Mouse (Mus musculus) embryo, embryonic 11 days (tissue): ENCODE measurements at regions not wholly inside any gene's neighbourhood (a gene's known extent, or its start where the extent isn't known, plus 50 kb on each side); places are given as distances from the start of the nearest gene placed in this dataset.
A peak's percentile ranks its signal among the peaks of the same experiment; 100 is the strongest.

ENCODE experiments used
- DNase-seq: peaks from one replicate; pipeline ENCODE4 v3.0.0-alpha.2; 2015

GRCm38 (mm10) chr14:76819690-76820089, 216.9 kb upstream of the Ccdc122 start:
- DNase-seq, result no peak

GRCm38 (mm10) chr14:76818256-76819010, 218.1 kb upstream of the Ccdc122 start:
- DNase-seq, result no peak

- DNase-seq, result no peak
These were observed 219.3 kb upstream of the Ccdc122 start for GRCm38 (mm10) chr14:76817189-76817772.

- DNase-seq, result no peak
These were observed 219.9 kb upstream of the Ccdc122 start for GRCm38 (mm10) chr14:76816666-76817065.

GRCm38 (mm10) chr14:76812155-76812875, 224.3 kb upstream of the Ccdc122 start:
- DNase-seq, result no peak

DNA sequence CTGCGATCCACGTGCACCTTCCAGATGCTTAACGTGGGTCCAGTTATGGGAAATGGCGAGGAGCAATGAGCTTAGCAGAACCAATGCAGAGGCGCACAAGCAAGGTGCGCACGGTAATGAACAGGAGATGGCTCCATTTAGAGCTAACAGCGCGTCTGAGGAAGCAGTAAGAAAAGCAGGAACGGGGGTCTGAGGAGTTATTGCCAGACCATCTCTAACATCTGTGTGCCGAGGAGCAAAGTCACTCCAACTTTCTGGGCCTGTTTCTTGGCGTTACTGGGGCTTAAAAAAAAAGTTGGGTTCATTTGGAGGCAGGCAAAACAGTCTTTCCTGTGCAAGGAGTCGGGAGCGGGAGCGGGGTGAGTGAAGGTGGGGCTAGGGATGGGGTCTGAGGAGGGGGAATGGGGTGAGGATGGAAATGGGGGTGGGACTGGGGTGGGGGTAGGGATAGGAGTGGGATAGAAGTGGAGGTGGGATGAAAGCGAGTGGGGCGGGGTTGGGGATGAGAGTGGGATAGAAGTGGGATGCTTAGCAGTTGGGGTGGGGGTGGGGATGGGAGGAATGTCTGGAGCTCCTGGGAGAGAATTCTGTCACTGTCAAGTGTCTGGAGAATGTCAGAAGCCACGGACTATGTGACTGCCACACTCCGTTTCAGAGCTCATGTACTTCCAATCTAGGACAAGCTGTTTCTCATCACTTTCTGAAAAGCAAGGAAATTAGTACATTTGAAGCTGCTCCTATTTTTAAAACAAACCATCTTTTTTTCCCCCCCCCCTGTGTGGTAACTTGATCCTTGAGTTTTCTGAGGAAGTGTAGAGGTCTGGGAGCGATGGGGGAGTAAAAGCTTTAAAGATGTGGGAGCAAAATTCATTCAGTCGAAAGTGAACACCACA, 225.6 kb upstream of the Ccdc122 start:
- peak; percentile 63 for DNase-seq

- DNase-seq, result no peak
These were observed 226.5 kb upstream of the Ccdc122 start for GRCm38 (mm10) chr14:76810041-76810440.

DNA sequence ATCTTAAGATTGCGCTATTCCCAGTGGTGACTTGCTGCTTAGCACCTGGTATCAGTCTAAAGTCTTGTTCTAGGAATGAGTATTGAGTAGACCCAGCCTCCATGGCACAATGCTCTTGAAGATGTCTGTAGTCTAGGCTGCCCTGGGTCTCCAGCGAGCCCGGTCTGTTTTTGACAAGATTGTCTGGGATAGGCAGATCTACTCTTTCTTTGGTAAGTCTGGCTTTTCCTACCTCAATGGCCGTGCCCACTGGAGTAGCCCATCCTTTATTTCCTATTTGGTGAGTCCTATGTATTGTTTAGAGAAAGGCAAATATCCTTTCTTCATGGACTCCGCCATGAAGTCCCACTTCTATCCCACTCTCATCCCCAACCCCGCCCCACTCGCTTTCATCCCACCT, 227.2 kb upstream of the Ccdc122 start:
- no peak for DNase-seq

- DNase-seq, result no peak
These were observed 231.3 kb upstream of the Ccdc122 start for GRCm38 (mm10) chr14:76805151-76805785.

DNA sequence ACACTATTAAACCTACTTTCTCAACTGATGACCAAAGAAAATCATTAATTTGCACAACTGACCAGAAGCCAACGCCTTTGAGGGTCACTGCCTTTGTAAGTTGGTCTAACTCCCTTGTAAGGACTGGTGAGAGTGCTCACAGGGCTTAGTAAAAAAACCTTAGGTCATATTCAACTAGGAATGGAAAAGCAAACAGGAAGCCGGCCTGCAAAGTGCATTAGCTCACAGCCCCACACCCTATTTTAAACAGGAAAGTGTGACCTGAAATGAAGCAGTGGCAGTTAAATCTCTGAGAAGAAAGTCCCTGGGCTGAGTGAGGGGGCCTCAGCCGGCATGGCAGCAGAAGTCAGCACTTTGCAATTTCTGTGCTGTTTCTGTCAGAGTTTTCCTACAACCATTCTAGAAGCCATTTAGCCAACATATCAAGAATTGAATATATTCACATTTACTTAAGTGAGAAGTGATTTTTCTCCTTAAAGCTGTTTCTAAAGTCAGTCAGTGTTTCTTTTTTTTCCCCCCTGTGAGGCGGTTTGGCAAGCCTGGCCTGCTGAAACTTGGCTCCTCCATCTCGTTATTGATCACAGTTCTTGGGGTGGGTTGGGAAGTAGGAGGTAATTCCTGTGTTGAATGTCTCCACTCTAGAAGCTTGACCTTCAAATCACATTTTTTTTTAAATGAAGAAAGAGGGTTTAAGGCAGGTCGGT, 232.0 kb upstream of the Ccdc122 start:
- DNase-seq, result no peak

DNA sequence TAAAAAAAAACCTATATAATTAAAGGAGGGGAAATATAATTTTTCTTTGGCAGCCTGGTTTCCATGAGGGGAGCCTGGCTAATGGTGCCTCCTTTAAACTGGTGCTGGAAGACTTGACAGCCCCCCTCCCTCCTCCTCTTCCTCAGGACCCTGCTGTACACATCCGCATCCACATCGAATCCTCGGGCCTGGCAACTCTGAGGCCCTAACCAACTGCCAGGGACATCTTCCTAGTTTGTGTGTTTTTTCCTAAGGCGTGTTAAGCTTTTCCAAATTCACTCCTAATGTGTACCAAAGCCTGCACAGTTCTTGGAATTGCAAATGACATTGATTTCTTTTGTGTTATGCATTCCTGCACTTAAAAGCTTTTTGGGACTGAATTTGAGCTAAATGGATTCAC, 236.4 kb upstream of the Ccdc122 start:
- no peak for DNase-seq

DNA sequence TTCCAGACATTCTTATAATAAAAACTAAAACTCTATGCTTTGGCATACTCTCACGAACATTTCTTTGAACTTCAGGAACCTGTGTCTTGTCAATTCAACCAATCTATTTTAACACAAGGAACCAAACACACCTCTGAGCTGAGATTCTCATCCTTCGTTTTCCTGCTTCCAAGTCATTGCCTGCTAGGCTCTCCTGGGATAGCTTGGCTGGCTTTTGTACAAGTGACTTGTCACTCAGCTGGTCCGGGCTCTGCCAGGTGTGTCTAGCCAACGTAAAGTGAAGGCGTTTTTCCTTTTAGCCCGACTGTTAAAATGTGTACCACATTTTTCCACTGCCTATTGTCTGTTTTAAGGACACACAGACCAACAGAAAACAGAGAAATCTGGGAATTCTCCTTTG, 236.8 kb upstream of the Ccdc122 start:
- no peak for DNase-seq

DNA sequence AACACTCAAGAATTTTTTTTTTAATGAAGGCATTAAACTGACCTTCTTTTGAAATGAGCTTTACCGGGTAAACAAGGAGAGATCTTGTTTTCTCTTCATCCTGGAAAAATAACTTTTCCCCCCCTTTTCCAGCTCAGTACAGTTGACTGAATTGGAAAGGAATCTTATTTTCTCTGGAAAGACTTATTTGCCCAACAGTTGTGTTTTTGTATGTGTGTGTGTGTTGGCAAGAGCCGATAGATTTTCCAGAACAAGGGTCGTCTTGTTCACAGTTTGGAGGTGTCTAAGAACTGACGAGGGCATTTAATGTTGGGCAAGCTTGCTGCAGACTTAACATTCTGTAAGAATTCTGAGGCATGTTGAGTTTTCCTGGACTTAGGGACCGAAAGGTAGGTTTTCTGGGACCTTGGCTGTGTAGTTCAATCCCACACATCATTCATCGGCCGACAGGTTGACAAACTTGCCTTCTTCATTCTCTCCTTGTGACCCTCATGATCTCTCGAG, 237.6 kb upstream of the Ccdc122 start:
- no peak for DNase-seq

DNA sequence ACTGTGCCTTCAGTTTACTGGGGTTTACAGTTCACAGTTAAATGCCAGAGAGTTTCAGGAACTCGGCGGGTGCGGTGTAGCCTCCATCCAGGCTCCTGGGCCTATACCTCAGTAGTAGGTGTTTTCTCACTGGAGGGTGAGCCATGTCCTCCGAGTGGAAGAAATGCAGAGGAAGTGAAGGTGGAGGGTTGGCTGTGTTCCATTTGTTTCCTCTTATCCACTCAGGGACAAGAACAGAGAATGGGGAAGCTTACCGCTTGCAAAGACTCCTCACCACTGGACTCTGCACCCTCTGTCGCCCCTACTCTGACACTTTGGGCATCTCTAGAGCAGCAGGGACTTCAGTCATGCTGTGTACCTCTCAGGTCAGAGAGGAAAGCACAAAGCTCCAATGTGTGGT, 238.1 kb upstream of the Ccdc122 start:
- DNase-seq, result no peak

GRCm38 (mm10) chr14:76797518-76797917, 239.1 kb upstream of the Ccdc122 start:
- no peak for DNase-seq

DNA sequence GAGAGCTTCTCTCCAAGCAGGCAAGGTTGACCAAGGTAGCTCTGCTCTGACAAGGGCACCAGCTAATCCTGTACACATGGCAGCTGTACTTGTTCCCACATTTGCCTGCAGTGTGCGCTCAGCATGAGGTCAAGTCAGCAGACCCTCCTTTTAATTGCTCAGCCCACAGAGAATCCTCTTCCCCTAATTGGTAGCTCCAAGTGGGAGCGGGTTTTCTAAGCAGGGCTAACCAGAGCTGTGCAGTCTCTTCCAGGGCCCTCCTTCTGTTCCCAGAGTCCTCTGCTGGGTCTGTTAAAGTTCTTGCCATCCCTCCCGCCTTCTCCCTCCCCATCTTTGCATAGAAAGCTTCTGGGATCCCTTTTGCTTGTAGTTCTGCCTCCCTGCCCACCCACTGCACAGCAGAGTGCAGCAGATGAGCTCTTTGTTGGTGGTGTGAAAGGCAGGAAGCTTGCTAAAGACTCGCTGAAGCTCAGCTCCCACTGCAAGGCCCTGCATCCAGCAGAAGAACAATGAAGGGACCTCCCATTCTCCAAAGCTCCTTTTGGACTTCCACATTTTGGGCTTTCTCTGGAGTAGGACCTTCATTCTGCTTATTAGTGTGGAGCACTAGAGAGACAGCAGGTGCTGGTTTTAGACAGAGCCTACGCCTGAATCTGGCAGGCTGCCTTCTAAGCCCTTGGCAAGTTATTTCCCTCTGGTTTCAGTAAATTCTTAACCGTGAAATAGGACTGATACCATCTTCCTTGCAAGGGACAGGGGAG, 235.3 kb upstream of the Serp2 start:
- DNase-seq, result peak; percentile 60

DNA sequence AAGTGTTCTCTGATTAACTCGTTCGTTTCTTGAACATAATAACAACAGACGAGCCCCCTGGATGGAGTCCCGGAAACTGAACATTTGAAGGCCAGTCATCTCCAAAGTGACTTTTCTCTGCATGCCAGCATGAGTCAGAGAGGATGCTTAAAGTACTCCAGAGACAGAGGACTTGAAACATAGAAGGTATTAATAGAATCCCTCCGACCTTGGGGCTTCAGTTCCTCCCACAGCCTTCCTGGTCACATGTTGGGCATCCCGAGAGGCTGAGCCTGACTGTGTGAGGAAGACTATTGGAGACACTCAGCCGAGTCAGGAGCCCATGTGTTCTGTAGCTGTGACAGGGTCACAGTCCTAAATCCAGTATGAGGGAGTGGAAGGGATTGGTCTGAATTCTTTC, 232.7 kb upstream of the Serp2 start:
- DNase-seq, result no peak

DNA sequence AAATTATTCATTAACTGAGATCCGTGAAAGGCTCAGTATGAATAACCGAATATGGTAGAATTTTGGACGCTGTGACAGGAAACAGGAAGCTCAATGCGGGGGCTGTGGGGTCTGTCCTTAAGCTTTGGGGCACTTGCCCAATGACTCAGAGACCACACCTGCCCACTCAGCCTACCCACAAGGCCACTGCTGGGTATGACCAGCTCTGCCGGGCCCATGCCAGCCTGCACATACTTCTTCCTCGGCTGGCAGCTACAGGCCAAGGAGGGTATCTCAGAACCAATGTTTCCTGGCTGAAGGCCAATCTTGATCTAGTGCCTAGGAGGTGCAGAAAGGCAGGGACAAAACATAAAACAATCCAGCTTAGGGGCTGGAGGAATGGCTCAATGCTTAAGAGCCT, 230.9 kb upstream of the Serp2 start:
- no peak for DNase-seq

- no peak for DNase-seq
These were observed 229.5 kb upstream of the Serp2 start for GRCm38 (mm10) chr14:76786214-76786613.

DNA sequence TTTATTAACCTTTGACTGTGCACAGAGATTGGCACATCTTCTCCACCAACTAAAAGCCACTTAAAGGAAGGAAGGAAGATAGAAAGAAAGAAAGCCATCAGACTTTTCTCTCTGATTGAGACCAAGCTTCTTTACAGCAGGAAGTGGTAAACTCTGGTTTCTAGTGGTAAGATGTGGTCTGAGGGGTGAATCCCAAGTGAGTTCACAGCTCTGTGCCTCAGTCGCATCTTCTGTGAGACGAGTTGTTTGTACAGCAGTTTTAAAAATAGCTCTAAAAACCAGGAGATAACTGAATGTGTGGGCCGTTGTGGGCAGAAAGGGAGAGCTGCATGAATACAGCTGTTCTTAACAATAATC, 224.8 kb upstream of the Serp2 start:
- no peak for DNase-seq
